Mouse (Mus musculus) cortical plate, adult 2 months (tissue): ENCODE results near the gene Bcl7a. TPM values are rescaled to one million over a fixed set of nuclear protein-coding genes. Genes with fewer than 3 reads are reported as not detected.

ENCODE experiments used
- H3K27ac ChIP-seq: fragments of 200-500 bp; 2 replicates; pipeline ENCODE4 v1.5.1; 2012; ENCODE audit warnings: low read length, control low read depth, inconsistent platforms; ENCODE audit not compliant: insufficient read depth
- H3K4me1 ChIP-seq: fragments of 200-500 bp; 2 replicates; pipeline ENCODE4 v1.6.1; 2011; ENCODE audit warnings: low read length; ENCODE audit not compliant: control insufficient read depth, insufficient read depth
- H3K4me3 ChIP-seq: fragments of 200-500 bp; 2 replicates; pipeline ENCODE4 v1.5.1; 2011; ENCODE audit warnings: mild to moderate bottlenecking, low read length, control low read depth; ENCODE audit not compliant: insufficient read depth
- CTCF ChIP-seq: fragments of 200-500 bp; IDR thresholded peaks from 2 replicates; pipeline ENCODE4 v1.5.1; 2011; ENCODE audit warnings: mild to moderate bottlenecking, control low read depth, low read length; ENCODE audit not compliant: insufficient read depth; ENCODE audit errors: extremely low read depth
- POLR2A ChIP-seq: fragments of 200-500 bp; IDR thresholded peaks from 2 replicates; pipeline ENCODE4 v1.6.1; 2011; ENCODE audit warnings: mild to moderate bottlenecking, low read length, control low read depth; ENCODE audit not compliant: insufficient read depth; ENCODE audit errors: extremely low read depth
- polyA plus RNA-seq: library from polyadenylated mRNA; depleted of rRNA; stranded (reverse); fragments of >200 nt; gene quantifications from 2 replicates; pipeline ENCODE4 v1.2.3, GENCODE M21; 2012

Gene Bcl7a
- polyA plus RNA-seq, 1 experiment = 33.5 TPM

DNA sequence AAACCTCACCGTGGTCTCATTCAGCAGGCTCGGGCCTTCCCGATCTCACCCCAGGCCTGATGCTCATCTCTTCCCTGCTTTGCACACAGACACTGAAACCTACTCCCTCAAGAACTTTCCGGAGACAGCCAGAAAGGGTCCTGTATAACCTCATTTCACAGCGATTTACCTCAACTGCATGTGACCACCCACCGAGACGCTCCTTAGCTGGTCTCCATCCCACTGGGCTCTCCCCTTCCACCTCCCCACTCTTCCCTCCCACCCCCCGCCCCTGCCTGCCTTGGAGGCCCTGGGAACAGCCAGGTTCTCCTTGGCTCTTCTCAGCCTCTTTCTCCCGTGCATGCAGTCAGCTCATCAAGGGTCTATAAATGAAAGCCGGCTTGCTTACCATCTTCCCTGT, 33.8 kb upstream of the Bcl7a start:
- no peak overlapping the region for H3K27ac ChIP-seq
- TF ChIP-seq POLR2A (no peak), CTCF (no peak)

GRCm38 (mm10) chr5:123310221-123310620, 33.4 kb upstream of the Bcl7a start:
- no peak overlapping the region for H3K27ac ChIP-seq
- no peak for TF ChIP-seq CTCF
- no peak overlapping the region for H3K4me3 ChIP-seq
- H3K4me1 ChIP-seq = no peaks in the 10 kb centered on the region

More for the DNA sequence above, 33.8 kb upstream of the Bcl7a start:
- no peak overlapping the region for H3K4me3 ChIP-seq
- H3K4me1 ChIP-seq = no peaks in the 10 kb centered on the region

DNA sequence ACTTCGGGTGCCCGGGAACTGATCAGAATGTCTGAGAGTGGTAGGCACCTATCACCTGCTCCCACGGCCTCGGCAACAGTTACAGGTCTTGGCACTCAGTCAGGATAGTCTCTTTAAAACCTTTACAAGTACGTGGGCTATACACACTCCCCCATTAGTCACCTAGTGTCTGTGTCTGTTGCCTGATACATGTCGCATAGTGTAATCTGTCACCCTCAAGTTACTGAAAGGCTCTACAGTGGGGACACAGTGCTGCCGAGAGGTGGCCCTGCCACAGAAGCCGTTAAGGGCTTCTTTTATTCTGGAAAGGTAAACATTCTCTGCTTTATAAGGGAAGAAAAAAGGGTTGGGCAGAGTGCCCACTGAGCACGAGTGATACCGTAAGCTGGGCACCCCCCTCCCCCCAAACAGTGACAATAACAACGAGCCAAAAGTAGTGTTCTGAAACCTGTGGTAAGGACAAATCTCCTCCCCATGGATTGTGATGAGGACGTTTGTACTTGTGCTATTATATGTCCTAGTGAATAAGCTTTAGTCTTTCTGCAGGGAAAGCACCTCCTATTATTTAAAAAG, 30.5 kb upstream of the Bcl7a start:
- no peaks in the 10 kb centered on the region for H3K4me1 ChIP-seq

DNA sequence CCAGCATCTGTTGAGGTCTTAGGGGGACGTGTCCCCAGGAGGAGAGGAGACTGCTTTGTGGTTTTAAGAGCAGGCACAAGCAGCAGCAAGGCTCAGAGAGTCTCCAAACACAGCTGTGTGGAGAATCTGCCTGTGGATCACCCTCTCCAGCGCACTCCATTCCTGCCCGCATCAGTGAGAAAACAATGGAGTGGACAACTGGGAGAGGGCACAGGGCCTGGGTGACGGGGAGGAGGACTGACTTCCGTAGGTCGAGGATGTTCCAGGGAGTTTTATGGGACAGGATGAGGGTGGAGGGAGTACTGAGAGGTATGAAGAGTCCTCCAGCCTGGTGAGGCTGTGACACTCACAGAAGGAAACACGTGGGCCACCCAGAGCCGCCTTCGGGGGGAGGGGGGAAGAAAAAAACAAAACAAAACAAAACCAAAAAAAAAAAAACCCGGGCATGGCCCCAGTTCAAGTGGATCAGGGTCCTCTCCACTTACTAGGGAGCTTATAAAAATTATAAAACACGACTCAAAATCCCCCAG, 29.7 kb upstream of the Bcl7a start:
- Histone ChIP-seq H3K4me1 (no peaks in the 10 kb centered on the region), H3K4me3 (no peak overlapping the region), H3K27ac (no peak overlapping the region)
- TF ChIP-seq POLR2A (no peak), CTCF (no peak)

More for the DNA sequence above, 30.5 kb upstream of the Bcl7a start:
- no peak overlapping the region for H3K4me3 ChIP-seq
- no peak overlapping the region for H3K27ac ChIP-seq
- TF ChIP-seq POLR2A (no peak), CTCF (no peak)

- Histone ChIP-seq H3K4me3 (no peak overlapping the region), H3K27ac (no peak overlapping the region), H3K4me1 (no peaks in the 10 kb centered on the region)
- TF ChIP-seq POLR2A (no peak), CTCF (no peak)
These were observed 28.3 kb upstream of the Bcl7a start for GRCm38 (mm10) chr5:123315219-123315866.

GRCm38 (mm10) chr5:123317992-123318391, 25.6 kb upstream of the Bcl7a start:
- Histone ChIP-seq H3K27ac (no peak overlapping the region), H3K4me3 (no peak overlapping the region; the same call in 1 of the 2 replicates), H3K4me1 (no peaks in the 10 kb centered on the region)
- no peak for TF ChIP-seq CTCF
- no peak for TF ChIP-seq POLR2A

DNA sequence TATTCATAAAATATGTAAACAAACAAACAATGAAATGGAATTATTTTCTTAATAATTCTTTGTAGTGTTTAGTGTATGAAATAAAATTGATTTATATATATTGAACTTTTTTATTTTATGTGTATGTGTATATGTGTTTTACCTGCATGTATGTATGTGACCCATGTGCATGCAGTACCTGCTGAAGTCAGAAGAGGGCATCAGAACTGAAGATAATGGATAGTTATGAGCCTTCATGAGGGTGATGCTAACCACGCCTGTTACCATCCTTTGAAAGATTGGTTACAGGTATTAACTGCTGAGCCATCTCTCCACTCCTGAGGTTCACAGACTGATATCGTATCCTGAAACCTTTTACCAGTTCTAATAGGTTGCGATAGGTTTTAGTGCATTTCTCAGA, 23.5 kb upstream of the Bcl7a start:
- TF ChIP-seq POLR2A (no peak), CTCF (no peak)
- Histone ChIP-seq H3K4me1 (no peaks in the 10 kb centered on the region), H3K27ac (no peak overlapping the region), H3K4me3 (no peak overlapping the region)

DNA sequence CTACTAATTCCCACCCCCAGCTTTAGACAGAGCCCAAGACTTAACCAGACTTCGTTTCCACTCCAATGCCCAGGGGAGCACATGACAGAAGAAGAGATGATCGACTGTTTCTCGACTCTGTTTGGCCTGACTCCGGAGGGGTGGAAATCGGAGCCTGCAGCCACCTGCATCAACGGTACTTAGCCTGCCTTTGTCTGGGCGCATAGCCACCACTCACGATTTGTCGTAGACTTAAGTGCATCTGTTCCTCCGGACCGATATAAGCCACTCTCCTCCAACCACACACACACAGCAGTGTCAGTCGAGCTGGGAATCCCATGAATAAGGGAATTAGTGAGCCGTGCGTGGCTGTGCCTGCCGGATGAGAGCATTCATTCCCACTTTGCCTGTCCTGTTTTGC, 19.4 kb upstream of the Bcl7a start:
- Histone ChIP-seq H3K4me3 (no peak overlapping the region), H3K4me1 (0 out of 2 replicates have a peak, but pooled peaks cover 3% of the 10 kb centered on the region), H3K27ac (no peak overlapping the region)
- TF ChIP-seq CTCF (no peak), POLR2A (no peak)

- Histone ChIP-seq H3K4me1 (0 out of 2 replicates have a peak, but pooled peaks cover 3% of the 10 kb centered on the region), H3K4me3 (no peak overlapping the region), H3K27ac (no peak overlapping the region)
- TF ChIP-seq POLR2A (no peak), CTCF (no peak)
These were observed 17.5 kb upstream of the Bcl7a start for GRCm38 (mm10) chr5:123326006-123326750.

GRCm38 (mm10) chr5:123326751-123327148, 16.9 kb upstream of the Bcl7a start:
- Histone ChIP-seq H3K4me1 (0 out of 2 replicates have a peak, but pooled peaks cover 3% of the 10 kb centered on the region), H3K4me3 (no peak overlapping the region), H3K27ac (no peak overlapping the region)
- TF ChIP-seq POLR2A = no peak
- TF ChIP-seq CTCF = no peak
